Mouse (Mus musculus) thymus, postnatal 36 days (tissue): ENCODE data around the gene Mib2.

ENCODE experiments used
- DNase-seq, 2 experiments: peaks; one replicate each; pipeline ENCODE4 v3.0.0; 2022; ENCODE audit warnings: mixed read lengths in 2 of 2

The Mib2 gene

DNA sequence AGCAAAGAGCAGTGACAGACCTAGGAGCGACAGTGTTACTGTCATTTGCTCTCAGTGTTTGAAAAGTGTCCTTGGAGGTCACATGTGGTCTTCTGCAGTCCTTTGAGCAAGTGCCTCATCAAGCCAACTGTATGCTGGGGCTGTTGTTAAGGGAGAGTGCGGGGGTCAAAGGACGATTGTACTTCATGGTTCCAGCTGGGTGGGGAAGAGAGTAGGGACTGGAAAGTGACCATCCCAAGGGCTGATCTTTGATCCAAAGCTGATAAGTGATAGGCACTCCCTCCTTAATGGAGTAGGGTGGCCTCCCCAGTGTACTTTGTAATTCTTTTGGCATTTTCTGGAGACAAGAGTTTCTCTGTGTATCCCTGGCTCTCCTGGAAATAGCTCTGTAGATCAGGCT, 57.1 kb downstream of the Mib2 start:
- no peak for DNase-seq

DNA sequence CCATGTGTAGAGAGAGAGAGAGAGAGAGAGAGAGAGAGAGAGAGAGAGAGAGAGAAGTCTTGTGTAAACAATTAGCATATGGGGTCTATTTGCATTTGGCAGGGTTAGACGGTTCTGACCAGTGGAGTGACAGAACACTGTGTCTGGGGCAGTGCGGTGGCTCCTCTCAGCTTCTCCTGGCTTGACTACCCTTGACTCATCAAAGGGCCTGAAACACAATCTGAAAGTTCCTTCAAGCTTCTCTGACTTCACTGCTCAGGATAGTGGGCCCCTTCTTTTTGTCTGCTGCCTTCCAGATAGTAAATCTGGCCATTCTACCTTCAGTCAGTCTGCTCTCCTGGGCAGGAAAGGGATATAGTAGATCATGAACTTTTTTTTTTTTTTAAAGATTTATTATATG, 62.2 kb downstream of the Mib2 start:
- no peak for DNase-seq

DNA sequence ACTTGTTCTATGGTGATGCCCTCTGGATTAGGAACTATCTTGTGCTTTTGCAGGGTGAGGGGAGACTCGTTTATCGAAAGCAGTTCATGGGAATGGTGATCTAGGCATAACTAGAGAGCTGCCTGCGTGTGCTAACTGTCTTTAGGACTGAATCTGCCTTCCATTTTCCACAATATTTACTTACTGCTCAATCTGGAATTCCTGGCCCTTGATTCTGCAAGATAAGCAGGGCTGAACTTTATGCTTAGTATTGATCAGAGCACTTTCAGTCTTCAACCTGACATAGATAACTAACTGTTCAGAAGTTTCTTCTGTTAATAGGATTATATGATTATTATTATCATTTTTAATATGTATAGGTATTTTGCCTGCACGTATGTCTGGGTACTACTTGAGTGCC, 63.9 kb downstream of the Mib2 start:
- DNase-seq = no peak
